Mouse (Mus musculus) forelimb bud, embryonic 11.5 days (tissue): ENCODE measurements around the gene D8Ertd738e.
A peak's percentile ranks its signal among the peaks of the same experiment; 100 is the strongest.

Source experiments
- DNase-seq: peaks from one replicate; pipeline ENCODE4 v3.0.0-alpha.2; 2012; ENCODE audit warnings: low read depth, low spot score

Gene D8Ertd738e

DNA sequence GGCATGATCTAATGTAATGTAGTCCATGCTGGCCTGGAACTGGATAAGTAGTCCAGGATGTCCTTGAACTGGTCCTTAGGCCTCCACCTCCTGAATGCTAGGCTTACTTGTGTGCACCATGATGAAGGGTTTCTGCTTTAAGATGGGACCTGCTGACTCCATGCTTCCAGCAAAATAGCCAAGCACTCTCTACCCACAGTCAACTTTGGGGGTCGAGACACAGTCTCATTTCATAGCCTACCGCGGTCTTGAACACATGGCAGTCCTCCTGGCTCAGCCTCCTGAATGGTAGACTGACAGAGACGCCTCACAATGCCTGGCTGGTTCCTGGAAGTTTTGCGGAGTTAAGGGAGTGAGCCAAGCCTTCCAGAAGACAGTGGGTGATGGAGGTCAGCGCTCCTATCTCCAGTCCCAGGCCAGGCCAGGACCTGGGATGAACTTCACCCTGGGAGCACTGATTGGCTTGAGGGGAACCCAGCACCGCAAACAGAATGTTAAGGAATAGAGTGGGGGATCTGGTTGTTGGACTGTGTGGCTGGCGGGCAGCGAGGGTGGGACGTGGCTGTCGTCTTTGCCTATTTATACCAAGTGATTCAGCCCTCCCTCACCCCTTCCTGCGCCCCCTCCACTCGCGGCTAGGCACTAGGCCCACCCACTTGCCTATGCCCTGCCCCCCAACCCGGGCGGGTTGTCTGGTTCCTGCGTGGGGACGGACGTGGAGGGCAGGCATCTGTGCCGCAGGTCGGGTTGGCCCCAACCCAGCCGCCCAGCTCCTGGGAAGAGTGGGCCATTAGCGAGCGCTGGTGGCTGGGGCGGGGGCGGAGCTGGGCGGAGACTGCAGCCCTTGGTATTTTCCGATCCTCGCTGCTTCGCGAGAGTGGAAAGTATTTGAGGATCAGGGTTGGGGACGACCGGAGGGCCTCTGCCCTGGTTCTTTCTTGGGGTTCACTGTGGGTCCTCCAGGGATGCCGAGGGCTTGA lies 46.3 kb downstream of the D8Ertd738e start:
- no peak for DNase-seq

DNA sequence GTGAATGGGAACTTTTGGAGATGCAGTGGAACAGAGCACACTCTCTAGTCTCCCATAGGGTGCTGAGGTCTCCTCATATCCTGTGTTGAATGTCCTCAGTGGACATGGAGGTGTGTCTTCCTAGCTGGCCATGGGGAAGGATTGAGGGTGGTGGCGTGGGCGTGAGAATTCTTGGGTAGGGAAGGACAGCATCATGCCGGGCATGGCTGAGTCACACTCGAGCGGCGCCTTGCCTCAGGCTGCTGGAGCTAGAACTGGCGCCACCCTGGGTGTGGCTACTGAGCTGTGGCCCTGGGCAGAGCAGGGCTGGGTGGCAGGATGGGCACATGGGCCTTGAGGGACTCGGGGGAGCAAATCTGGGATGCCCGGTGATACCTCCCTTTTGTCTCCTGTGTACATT lies 47.1 kb downstream of the D8Ertd738e start:
- no peak for DNase-seq

DNA sequence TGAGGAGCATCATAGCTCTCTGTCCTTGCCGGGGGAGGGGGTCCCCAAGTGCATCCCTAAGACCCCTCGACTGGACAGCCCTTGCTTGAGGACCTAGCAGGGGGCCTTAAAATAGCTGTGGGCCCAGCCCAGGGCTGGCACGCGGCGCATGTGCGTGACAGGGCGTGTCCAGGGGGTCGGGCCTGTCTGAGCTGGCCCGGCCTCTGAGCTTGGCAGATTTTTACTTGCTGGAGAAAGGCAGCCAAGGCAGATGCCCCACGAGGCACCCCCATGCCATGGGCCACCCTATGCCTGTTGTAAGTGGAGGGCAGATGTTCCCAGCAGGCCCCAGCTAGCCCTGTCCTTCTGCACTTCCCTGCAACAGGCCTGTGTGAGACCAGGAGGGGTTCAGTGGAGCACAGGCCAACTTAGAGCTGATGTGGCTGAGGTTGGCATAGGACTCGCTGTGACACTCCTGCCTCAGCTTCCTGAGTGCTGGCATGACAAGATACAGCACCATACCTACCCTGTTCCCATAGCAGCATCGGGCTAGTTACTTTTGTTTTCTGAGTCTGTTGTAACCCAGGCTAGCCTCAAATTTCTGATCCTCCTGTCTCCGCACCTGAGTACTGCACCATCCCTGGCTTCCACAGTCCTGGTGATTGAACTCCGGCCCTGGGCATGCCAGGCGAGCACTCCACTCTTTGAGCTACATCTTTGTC lies 47.8 kb downstream of the D8Ertd738e start:
- no peak for DNase-seq

DNA sequence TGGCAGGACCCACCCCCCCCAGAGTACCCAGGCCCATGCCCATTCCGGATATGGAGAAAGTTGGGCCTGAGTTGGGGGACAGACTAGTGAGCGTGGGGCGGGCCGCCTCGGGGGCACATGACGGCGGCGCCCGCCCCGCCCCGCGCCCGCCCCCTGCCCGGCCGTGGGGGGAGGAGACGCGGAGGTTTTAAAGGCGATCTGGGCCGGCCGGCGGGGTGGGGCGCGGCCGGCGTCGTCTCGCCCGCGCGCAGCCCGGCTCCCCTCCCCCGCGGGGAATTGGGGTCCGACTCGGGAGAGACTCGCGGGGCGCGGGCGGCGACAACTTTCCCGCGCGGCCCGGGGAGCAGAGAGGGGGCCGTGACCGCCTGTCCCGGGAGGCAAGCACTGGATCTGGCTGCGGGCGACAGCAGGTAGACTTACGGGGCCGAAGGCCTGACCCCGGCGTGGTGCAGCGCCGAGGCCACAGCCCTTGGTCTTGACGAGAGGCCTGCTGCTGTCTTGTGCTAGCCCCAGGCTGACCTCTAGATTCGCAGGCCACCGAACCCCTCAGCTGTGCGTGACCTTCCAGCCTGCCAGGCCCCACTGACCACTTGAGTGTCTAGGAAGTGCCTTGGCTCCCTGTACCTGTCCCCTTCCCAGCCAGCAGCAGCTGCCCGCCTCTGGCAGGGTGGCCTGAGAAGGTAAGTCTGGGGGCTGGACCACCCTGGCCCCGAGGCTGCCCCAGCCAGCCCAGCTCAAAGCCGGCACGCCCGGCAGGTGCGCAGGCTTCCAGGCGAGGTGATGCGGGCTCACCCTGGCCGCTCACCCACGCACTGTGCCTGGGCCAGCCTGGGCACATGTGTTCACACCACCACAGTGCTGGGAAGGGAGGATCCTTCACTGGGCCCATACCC lies 48.6 kb downstream of the D8Ertd738e start:
- DNase-seq: no peak

DNA sequence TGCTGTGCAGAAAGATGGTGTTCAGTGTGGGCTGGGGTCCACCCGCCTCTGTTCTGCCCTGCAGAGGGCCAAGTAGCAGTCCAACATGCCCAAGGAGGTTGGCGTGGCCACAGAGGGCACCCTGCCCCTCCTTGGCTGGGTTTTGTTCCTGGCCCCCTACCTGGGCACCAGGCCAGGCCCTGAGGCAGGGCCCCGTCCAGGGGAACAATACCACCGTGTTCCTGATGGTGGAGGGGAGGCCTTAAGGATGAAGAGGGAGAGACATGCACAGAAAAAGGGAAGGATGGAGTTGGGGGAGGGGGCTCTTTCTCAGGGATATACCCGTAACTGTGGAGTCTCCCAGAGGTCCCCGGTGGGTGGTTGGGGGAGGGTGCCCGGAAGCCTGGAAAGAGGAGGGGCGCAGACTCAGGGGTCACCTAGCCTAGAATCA lies 49.4 kb downstream of the D8Ertd738e start:
- no peak for DNase-seq

DNA sequence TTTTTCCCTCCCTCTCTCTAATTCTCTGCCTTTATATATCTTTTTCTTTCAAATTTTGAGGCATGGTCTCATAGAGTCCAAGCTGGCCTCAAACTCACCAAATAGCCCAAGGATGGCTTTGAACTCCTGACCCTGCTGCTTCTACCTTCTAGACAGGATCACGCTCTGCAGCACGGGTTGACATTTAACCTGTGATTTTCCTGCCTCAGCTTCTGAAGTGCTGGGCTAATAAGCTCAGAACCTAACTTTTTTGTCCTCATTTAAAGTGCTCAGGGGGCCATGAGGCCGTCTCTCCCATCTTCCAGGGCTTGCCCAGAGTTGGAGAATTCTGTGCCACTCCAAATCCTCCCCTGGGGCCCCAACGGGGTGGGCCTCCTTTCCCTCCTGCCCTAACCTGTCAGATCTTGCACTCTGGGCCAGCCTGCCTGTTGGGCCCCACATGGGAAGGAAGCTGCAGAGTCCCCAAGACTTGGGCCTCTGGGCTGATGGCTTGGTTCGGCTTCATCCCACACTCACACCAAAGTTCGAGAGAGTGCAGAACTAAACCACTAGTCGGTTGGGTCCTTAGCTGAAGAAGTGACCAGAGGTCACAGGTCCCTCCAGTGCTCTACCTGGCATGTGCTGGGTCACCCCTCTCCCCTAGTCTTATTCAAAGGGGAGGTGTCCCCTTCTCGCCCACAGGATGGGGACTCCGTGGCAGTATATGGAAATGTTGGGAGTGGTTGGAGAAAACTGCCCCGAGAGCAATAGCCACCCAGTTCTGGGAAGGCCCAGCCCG lies 50.0 kb downstream of the D8Ertd738e start:
- DNase-seq: no peak

DNA sequence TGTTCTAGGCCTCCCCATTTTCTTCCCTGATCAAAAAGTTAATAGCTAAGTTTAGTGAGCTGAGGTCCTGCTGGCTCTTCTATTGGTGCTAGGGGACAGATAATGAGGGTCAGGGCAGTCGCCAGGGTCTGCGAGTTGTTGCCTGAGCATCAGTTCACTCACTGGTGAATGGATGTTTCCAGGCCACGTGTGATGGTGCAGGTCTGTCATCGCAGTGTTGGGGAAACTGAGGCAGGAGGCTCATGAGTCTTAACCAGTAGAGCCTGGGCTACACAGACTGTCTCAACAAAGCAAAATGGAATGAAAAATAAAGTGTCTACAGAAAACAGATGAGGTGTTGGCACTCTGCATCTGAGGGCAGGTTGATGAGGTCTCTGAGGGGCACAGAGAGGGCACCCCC lies 50.6 kb downstream of the D8Ertd738e start:
- no peak for DNase-seq

DNA sequence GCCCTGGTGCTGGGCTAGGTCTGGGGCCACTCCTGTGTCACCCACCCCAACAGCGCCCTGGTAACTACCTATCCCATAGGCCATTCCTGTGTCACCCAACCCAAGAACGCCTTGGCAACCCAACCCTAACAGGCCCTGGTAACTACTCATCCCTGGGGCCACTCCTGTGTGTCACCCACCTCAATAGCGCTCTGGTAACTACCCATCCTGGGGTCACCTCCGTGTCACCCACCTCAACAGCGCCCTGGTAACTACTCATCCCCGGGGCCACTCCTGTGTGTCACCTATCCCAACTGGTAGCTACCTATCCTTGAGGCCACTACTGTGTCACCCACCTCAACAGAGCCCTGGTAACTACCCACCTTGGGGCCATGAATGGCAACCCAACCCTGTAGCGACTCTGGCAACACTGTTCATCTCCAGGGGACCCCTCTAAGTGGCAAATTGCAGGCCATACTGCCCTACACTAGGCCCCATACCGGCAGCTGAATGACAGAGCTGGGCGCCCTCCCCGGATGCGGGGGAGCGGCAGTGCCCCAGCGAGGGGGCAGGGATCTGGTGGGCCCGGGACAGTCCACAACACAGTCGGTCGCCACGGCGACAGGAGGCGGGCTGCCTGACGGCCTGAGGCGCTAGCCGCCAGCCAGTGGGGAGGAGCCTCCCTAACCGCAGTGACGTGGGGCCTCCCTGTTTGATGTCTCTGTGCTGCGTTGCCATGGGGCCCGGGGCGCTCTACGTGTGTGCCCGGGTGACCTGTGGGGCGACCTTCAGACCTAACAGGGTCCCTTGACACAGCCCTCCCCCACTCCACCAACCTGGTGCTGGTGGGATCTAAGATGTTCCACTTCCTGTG lies 51.4 kb downstream of the D8Ertd738e start:
- DNase-seq: peak; percentile 92

DNA sequence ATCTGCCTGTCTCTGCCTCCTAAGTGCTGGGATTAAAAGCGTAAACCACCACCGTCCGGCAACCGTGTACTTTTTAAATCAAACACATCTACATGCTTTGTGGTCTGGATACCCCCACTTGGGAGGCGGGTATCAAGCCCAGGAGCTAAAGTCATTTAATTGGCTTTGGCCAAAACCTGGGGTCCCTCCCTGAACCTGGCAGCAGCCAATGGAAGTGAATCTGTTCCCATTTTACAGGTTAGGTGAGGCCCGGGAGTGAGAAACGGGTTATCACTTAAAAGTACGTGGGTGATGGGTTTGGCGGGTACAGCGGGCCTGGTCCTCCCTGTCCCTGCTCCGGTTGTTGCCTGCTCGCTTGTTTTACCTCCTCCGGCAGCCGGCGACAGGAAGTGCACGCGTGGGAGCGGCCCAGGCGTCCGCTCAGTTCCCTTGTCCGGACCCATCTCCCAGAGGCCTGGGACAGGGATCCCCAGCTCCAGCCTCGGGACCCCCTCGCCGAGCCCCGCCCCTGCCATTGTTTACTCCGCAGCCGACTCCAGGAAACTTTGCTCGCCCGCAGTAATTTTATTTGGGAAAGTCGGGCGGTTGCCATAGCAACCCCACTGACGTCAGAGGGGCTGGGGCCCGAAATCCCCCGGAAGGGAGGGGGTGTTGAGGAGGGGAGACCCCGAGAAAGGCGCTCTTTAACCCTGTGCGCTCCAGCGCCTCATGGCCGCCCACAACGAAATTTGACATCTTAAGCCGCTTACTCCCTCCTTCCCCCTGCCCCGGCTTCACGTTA lies 52.2 kb downstream of the D8Ertd738e start:
- DNase-seq: peak; percentile 99
